Mouse (Mus musculus) bone marrow macrophage, adult 2 months (primary cell): Measurements from ENCODE around the gene Ptrh2.

ENCODE experiments used
- CTCF ChIP-seq: IDR thresholded peaks from 2 replicates; pipeline ENCODE4 v1.5.1; 2012; ENCODE audit warnings: low read depth, mild to moderate bottlenecking, low read length, moderate library complexity
- POLR2A ChIP-seq: IDR thresholded peaks from 2 replicates; pipeline ENCODE4 v1.6.1; 2012; ENCODE audit warnings: mild to moderate bottlenecking, low read depth, low read length, borderline replicate concordance

- TF ChIP-seq POLR2A = no peak
- TF ChIP-seq CTCF = no peak
These were observed 19.4 kb upstream of the Ptrh2 start for GRCm38 (mm10) chr11:86664406-86664805.
